Mouse (Mus musculus) liver, adult 2 months (tissue): Measurements from ENCODE around the gene Bnc2. TPM values are rescaled to one million over a fixed set of nuclear protein-coding genes. Genes with fewer than 3 reads are reported as not detected.

Experiments
- DNase-seq: peaks from one replicate; pipeline ENCODE4 v3.0.0-alpha.2; 2011; ENCODE audit warnings: low read depth, low spot score; ENCODE audit errors: extremely low read depth
- H3K27ac ChIP-seq: fragments of 200-500 bp; replicated peaks from 2 replicates; pipeline ENCODE4 v1.5.1; 2012; ENCODE audit warnings: low read depth, mild to moderate bottlenecking, control low read depth, inconsistent platforms, low read length; ENCODE audit not compliant: insufficient read depth
- H3K27me3 ChIP-seq: fragments of 200-500 bp; 2 replicates; pipeline ENCODE4 v1.6.1; 2012; ENCODE audit warnings: mild to moderate bottlenecking, moderate library complexity, low read length, inconsistent platforms; ENCODE audit not compliant: control insufficient read depth, insufficient read depth
- H3K36me3 ChIP-seq: fragments of 200-500 bp; 2 replicates; pipeline ENCODE4 v1.6.1; 2012; ENCODE audit warnings: low read length, inconsistent platforms; ENCODE audit not compliant: control insufficient read depth, insufficient read depth
- H3K4me1 ChIP-seq: fragments of 200-500 bp; 2 replicates; pipeline ENCODE4 v1.6.1; 2011; ENCODE audit warnings: low read length; ENCODE audit not compliant: control insufficient read depth, insufficient read depth
- H3K4me3 ChIP-seq: fragments of 200-500 bp; 2 replicates; pipeline ENCODE4 v1.5.1; 2011; ENCODE audit warnings: low read depth, mild to moderate bottlenecking, control low read depth, low read length, moderate library complexity; ENCODE audit not compliant: insufficient read depth
- H3K79me2 ChIP-seq: fragments of 200-500 bp; 2 replicates; pipeline ENCODE4 v1.6.1; 2012; ENCODE audit warnings: inconsistent platforms, mild to moderate bottlenecking, low read length, moderate library complexity; ENCODE audit not compliant: control insufficient read depth, insufficient read depth
- H3K9ac ChIP-seq: fragments of 200-500 bp; 2 replicates; pipeline ENCODE4 v1.6.1; 2012; ENCODE audit warnings: low read depth, mild to moderate bottlenecking, control low read depth, inconsistent platforms, low read length
- CTCF ChIP-seq: fragments of 200-500 bp; IDR thresholded peaks from 2 replicates; pipeline ENCODE4 v1.5.1; 2011; ENCODE audit warnings: low read depth, low read length, control low read depth
- POLR2A ChIP-seq: fragments of 200-500 bp; IDR thresholded peaks from 2 replicates; pipeline ENCODE4 v1.6.1; 2011; ENCODE audit warnings: low read length, control low read depth; ENCODE audit not compliant: insufficient read depth; ENCODE audit errors: extremely low read depth
- WGBS: fragments of 180-500 bp; shearing (Covaris S2); methylation state at CpG from one replicate; pipeline ENCODE4 v1.1.7; 2018; 5-methylcytosine and 5-hydroxymethylcytosine counted together
- polyA plus RNA-seq: library from polyadenylated mRNA; depleted of rRNA; stranded (reverse); fragments of >200 nt; gene quantifications from 2 replicates; pipeline ENCODE4 v1.2.3, GENCODE M21; 2012
- total RNA-seq: library from RNA; depleted of rRNA; stranded (reverse); fragments of >200 nt; gene quantifications from 2 replicates; pipeline ENCODE4 v1.2.3, GENCODE M21; 2014

The Bnc2 gene
- total and polyA plus RNA-seq, 2 experiments = 0.09 to 0.12 TPM

DNA sequence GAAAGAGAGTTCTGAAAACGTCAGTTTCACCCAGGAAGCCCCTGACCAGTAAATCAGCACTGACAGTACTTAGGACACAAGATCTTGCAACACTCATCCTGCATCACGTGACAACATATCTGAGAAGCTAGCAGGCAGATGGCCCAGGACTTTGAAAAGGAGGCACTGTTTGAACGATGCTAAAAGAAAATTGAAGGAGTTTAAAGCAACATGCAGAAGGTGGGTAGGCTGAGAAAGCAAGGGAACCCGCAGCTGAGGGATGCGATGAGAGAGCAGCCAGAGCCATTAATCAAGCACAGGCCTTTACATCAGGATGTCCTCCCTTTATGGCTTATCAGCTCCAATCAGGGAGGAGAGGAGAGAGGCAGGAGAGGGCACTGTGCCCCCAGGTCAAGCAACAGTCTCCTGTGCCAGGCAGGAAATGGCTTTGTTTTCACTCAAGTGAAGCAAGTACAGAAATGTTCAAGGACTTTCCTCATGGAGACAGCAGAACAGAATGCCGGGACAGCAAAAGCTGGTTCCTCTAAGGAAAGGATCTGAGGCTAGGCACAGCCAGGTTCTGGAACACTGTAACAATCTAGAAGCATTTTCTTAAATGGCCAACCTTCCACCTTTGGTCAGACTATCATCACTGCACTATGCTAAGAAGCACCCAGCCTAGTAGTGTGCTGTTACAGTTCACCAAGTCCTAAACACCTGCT is 267.6 kb downstream of the Bnc2 start:
- H3K36me3 ChIP-seq = no peaks in the 10 kb centered on the region
- no peaks in the 10 kb centered on the region for H3K4me1 ChIP-seq
- H3K27me3 ChIP-seq = no peaks in the 10 kb centered on the region
- H3K27ac ChIP-seq = no peak overlapping the region
- DNase-seq = no peak
- no peak overlapping the region for H3K9ac ChIP-seq
- 64% methylated on average over 6 of the region's 6 CpGs for WGBS
- TF ChIP-seq POLR2A = no peak
- no peak for TF ChIP-seq CTCF
- no peaks in the 10 kb centered on the region for H3K79me2 ChIP-seq
- no peak overlapping the region for H3K4me3 ChIP-seq

DNA sequence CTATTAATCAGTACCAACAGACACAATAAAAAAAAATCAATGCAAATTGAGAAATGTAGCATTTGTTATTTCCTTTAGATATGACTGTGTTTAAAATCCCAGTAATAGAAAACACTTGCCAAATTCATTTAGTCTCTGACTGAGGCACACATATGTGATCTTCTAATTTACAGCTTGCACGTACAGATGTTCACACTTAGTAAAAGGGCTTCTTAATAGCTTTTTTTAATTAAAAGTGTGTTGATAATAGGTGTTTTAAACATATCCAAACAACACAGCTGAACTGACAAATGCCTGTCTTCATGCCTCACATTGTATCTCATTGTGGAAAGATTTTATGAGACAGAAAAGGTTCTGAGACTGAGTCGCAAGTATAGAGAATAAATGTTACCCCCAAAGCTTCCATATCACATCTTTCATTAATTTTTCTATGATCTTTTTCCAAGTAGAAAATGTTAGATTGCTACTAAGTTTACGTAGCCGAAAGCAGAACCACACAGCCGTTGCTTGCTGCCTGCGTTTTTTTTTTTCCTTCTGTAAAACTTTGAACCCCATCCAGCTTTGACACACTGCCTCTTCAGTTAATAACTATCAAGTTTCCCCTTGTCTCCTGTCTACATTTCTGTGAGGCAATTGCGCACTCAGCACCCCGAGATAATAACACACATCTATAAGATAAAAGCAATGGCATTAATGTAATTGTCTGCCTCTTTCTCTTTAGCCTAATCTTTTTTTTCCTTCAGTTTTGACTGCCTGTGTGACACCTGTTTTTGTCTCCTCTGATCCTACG is 271.5 kb downstream of the Bnc2 start:
- 70% methylated on average over 9 of the region's 9 CpGs for WGBS
- no peak for DNase-seq
- H3K9ac ChIP-seq = no peak overlapping the region
- no peaks in the 10 kb centered on the region for H3K4me1 ChIP-seq
- no peaks in the 10 kb centered on the region for H3K27me3 ChIP-seq
- H3K79me2 ChIP-seq = no peaks in the 10 kb centered on the region
- no peak overlapping the region for H3K27ac ChIP-seq
- no peak overlapping the region for H3K4me3 ChIP-seq
- no peaks in the 10 kb centered on the region for H3K36me3 ChIP-seq
- TF ChIP-seq POLR2A (no peak), CTCF (no peak)

DNA sequence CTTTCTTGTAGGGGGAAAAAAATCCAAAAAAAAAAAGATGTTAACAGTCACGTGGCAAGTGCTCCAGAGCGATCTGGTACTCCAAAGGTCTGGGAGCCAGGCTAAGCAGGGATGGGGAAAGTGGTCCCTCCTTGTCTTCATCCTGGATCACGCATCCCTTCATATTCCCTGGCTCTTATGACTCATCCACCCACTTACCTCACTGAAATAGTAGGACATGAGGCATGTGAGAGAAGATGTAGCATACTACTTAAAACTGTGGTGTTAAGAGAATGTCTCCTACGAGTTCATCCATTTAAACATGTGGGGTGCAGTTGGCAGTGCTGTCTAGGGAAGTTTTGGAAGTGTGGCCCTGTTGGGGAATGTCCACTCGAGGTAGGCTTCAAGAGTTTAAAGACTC is 286.1 kb downstream of the Bnc2 start:
- WGBS = 86% methylated on average over 5 of the region's 5 CpGs
- no peak overlapping the region for H3K9ac ChIP-seq
- no peak overlapping the region for H3K4me3 ChIP-seq
- H3K79me2 ChIP-seq = no peaks in the 10 kb centered on the region
- no peak overlapping the region for H3K27ac ChIP-seq
- DNase-seq = no peak
- H3K36me3 ChIP-seq = no peaks in the 10 kb centered on the region
- H3K4me1 ChIP-seq = no peaks in the 10 kb centered on the region
- no peaks in the 10 kb centered on the region for H3K27me3 ChIP-seq
- no peak for TF ChIP-seq CTCF
- no peak for TF ChIP-seq POLR2A

DNA sequence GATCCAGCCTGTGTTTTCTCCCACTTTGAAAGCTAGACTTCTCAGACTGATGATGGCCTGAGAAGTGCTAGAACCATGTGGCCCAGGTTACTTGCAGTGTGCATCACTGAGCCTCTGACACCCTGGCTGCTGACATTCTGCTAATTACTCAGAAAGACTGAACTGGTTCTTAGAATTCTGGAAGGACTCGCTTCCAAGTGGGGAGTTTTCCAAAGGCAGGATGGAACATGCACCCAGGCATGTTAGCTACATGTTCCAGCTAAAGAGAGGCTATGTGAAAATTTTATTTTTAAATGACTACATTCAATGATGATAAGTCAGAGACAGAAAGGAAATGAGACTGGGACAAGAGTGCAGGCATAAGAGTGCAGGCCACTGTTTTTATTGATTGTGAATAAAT is 289.9 kb downstream of the Bnc2 start:
- no peaks in the 10 kb centered on the region for H3K4me1 ChIP-seq
- H3K79me2 ChIP-seq = no peaks in the 10 kb centered on the region
- H3K4me3 ChIP-seq = no peak overlapping the region
- no peak for TF ChIP-seq CTCF
- no peak for TF ChIP-seq POLR2A
- no peaks in the 10 kb centered on the region for H3K36me3 ChIP-seq
- H3K9ac ChIP-seq = no peak overlapping the region
- H3K27me3 ChIP-seq = no peaks in the 10 kb centered on the region
- H3K27ac ChIP-seq = no peak overlapping the region
- 84% methylated on average over 1 of the region's 1 CpGs for WGBS
- no peak for DNase-seq

DNA sequence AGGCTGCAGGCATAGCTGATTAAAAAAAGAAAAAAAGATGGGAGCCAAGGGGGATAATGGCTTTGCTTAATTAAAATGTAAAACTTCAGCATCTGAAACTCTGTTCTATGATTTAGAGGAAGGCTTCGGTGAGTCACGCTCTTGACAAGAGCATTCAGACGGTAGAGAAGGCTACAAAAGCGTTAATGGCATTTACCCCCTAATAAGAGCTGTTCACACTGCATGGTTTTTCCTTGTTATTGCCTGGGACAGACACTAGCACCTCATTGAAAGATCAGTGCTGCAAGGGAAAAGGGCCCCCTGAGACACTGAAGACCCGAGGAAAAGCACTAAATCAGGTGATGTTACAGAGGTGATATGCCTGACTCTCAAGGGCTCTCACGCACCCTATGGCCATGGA is 295.8 kb downstream of the Bnc2 start:
- H3K27ac ChIP-seq = no peak overlapping the region
- no peak for DNase-seq
- H3K36me3 ChIP-seq = no peaks in the 10 kb centered on the region
- WGBS = 77% methylated on average over 6 of the region's 6 CpGs
- H3K4me1 ChIP-seq = no peaks in the 10 kb centered on the region
- no peak overlapping the region for H3K9ac ChIP-seq
- H3K79me2 ChIP-seq = no peaks in the 10 kb centered on the region
- no peak overlapping the region for H3K4me3 ChIP-seq
- TF ChIP-seq CTCF = no peak
- no peak for TF ChIP-seq POLR2A
- no peaks in the 10 kb centered on the region for H3K27me3 ChIP-seq

DNA sequence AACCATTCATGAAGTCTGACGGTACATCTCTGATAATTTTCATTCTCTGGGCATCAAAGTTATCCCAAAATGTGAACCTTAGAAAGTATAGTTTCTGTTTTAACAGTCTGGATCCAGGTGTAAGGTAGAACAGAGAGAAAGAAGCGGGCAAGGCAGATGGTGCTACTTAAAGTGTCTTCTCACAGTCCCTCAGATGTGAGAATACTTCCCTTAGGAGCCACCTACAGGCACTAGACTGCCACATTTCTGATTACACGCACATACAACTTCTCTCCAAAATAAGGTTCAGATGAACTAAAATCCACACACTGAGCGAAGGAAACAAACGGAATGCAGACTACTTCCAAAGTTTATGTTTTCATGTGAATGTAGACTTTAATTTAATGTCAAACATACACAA is 297.6 kb downstream of the Bnc2 start:
- Histone ChIP-seq H3K79me2 (no peaks in the 10 kb centered on the region), H3K27me3 (no peaks in the 10 kb centered on the region), H3K27ac (no peak overlapping the region), H3K9ac (no peak overlapping the region), H3K4me3 (no peak overlapping the region), H3K36me3 (no peaks in the 10 kb centered on the region), H3K4me1 (no peaks in the 10 kb centered on the region)
- no peak for DNase-seq
- TF ChIP-seq POLR2A (no peak), CTCF (no peak)
- 88% methylated on average over 5 of the region's 5 CpGs for WGBS
